Mouse (Mus musculus): Measurements from ENCODE around the gene Fam217a. TPM values are rescaled to one million over a fixed set of nuclear protein-coding genes. Genes with fewer than 3 reads are reported as not detected.
"Not testable (repeated sequence)": the region's sequence is repeated elsewhere in the genome, so short reads cannot be mapped to it uniquely, and the experiment has no call there.

The Fam217a gene
- polyA plus RNA-seq (2015; fragmentation: Nextera tagmentation; extraction: Ambion mirVana): 0.10 and 0.16 TPM in 2 replicates

GRCm38 (mm10) chr13:34924210-34924609, at the start of gene Fam217a, which contains the start of gene 4933417A18Rik:
Gene Fam217a (minus strand): TSS chr13:34924310.
Gene 4933417A18Rik (plus strand): TSS chr13:34924409.
- H3K27ac ChIP-seq (replicated peaks): no peak within 1 kb of the TSS
- H3K27me3 ChIP-seq: no peaks in the 10 kb centered on the region
- ATAC-seq (ENCODE audit: insufficient read depth): no peak
- H3K4me2 ChIP-seq: no peak within 1 kb of the TSS
- no peaks in the 10 kb centered on the region for H3K9me3 ChIP-seq (replicated peaks)
- H3K36me3 ChIP-seq (replicated peaks): no peaks in the 10 kb centered on the region
- no peak within 1 kb of the TSS for H3K9ac ChIP-seq
- H3K4me1 ChIP-seq (replicated peaks): no peaks in the 10 kb centered on the region
- 52% methylated on average over 4 of the region's 4 CpGs for WGBS (ENCODE audit: insufficient replicate concordance)
- H3K4me3 ChIP-seq (replicated peaks): no peak within 1 kb of the TSS

DNA sequence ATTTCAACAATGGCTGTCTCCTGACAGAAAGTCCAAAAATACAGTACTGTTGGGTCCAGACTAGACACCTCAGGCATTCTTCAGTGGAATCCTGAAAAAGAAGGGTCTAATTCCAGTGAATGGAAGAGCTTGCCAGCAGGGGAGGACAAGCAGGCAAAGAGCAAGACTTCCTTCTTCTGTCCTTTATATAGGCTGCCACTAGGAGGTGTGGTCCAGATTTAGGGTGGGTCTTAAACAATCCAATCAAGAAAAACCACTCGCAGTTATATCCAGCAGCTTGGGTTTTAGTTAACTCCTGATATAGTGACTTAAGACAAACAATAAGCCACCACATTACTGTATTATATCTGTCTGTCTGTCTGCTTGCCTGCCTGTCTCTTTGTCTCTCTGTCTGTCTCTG, 49.7 kb upstream of the Fam217a start:
- ATAC-seq (ENCODE audit: insufficient read depth): no peak
- Histone ChIP-seq H3K36me3 (replicated peaks) (peaks cover 20% of the 10 kb centered on the region), H3K27ac (replicated peaks) (no peak overlapping the region), H3K4me3 (replicated peaks) (no peak overlapping the region), H3K4me2 (no peak overlapping the region), H3K27me3 (no peaks in the 10 kb centered on the region), H3K9me3 (replicated peaks) (no peaks in the 10 kb centered on the region), H3K4me1 (replicated peaks) (no peaks in the 10 kb centered on the region), H3K9ac (no peak overlapping the region)
- 29% methylated on average over 1 of the region's 1 CpGs for WGBS (ENCODE audit: insufficient replicate concordance)

DNA sequence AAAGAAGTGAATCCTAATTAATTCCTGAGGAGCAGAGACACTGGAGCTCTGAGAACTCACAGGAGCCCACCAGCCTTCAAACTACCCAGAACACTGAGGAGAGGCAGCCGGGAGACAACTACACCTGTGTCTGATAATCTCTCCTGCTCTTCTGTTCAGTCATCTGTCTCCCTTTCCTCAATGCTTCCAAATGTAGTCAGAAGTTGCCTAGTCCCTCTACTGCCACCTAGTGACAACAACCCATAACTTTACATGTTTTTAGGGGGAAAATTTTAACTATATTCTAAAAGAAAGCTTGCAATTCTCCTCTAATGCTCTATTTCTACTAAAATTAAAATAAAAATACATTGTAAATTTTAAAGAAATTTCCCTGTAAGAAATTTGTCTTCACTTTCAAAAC, 49.0 kb upstream of the Fam217a start:
- 5% methylated on average over 1 of the region's 1 CpGs for WGBS (ENCODE audit: insufficient replicate concordance)

DNA sequence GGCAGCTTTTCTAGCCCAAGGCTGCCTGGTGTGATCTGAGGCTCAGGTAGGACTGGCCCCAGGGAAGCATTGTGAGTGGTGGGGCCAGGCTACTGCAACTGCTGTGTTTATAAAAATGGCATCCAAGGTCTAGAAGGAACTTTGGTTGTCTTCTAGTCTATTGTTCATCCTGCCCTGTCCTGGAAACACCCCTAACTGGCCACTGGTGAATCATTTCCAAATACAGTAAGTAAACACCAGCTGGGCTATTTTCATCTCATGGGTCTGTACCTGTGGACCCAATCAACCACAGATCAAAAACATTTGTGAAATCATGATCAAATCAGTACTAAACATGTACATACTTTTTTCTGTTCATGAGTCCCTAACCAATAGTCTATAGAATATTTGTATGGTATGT, 48.3 kb upstream of the Fam217a start:
- not testable (repeated sequence) for H3K4me3 ChIP-seq (replicated peaks); H3K9ac ChIP-seq; H3K4me1 ChIP-seq (replicated peaks); H3K36me3 ChIP-seq (replicated peaks); H3K27ac ChIP-seq (replicated peaks); H3K9me3 ChIP-seq (replicated peaks); ATAC-seq (ENCODE audit: insufficient read depth); H3K4me2 ChIP-seq; H3K27me3 ChIP-seq

More for the DNA sequence above, 49.0 kb upstream of the Fam217a start:
- Histone ChIP-seq H3K4me1 (replicated peaks) (no peaks in the 10 kb centered on the region), H3K9me3 (replicated peaks) (no peaks in the 10 kb centered on the region), H3K9ac (no peak overlapping the region), H3K27me3 (no peaks in the 10 kb centered on the region), H3K36me3 (replicated peaks) (peaks cover 14% of the 10 kb centered on the region), H3K4me2 (no peak overlapping the region), H3K27ac (replicated peaks) (no peak overlapping the region), H3K4me3 (replicated peaks) (no peak overlapping the region)
- no peak for ATAC-seq (ENCODE audit: insufficient read depth)

- not testable (repeated sequence) for H3K9me3 ChIP-seq (replicated peaks); H3K4me3 ChIP-seq (replicated peaks); H3K36me3 ChIP-seq (replicated peaks); H3K4me2 ChIP-seq; H3K9ac ChIP-seq; ATAC-seq (ENCODE audit: insufficient read depth); H3K27ac ChIP-seq (replicated peaks); H3K4me1 ChIP-seq (replicated peaks)
- 59% methylated on average over 9 of the region's 9 CpGs for WGBS (ENCODE audit: insufficient replicate concordance)
- H3K27me3 ChIP-seq: peaks cover 38% of the 10 kb centered on the region
Observed at GRCm38 (mm10) chr13:34965647-34966046, 41.5 kb upstream of the Fam217a start.

- Histone ChIP-seq H3K9me3 (replicated peaks) (no peaks in the 10 kb centered on the region), H3K36me3 (replicated peaks) (no peaks in the 10 kb centered on the region), H3K9ac (no peak overlapping the region), H3K4me1 (replicated peaks) (peaks cover 9% of the 10 kb centered on the region; the same call in 1 of the 2 replicates), H3K4me3 (replicated peaks) (peak overlapping the region; percentile 35), H3K27me3 (peaks cover 38% of the 10 kb centered on the region), H3K4me2 (peak overlapping the region; percentile 63), H3K27ac (replicated peaks) (no peak overlapping the region)
- 11% methylated on average over 5 of the region's 5 CpGs for WGBS (ENCODE audit: insufficient replicate concordance)
- no peak for ATAC-seq (ENCODE audit: insufficient read depth)
Observed at GRCm38 (mm10) chr13:34964866-34965265, 40.8 kb upstream of the Fam217a start.

DNA sequence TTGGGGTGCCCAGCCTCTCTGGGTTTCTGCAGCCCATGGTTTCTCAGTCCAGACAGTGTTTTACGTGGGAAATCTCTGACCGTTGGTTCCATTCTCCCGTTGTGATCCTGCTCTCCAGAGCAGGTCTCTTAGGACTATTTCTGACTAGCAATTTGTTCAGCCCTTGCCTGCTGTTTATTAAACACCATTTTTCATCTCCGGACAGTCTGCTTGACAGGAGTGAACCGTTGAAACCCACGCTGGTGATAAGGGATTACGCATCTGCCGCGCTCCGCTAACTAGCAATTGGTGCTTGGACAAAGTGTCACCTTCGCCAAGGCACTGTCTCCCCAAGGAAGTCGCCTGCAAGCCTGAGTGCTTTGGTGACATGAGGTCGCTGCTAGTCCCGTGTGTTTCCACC, 40.3 kb upstream of the Fam217a start:
- peaks cover 9% of the 10 kb centered on the region; the same call in 1 of the 2 replicates for H3K4me1 ChIP-seq (replicated peaks)
- WGBS (ENCODE audit: insufficient replicate concordance): 6% methylated on average over 14 of the region's 14 CpGs

GRCm38 (mm10) chr13:34963511-34964397, 39.6 kb upstream of the Fam217a start, which contains the start of gene Eci3:
Gene Eci3 (minus strand): TSS chr13:34963810.
- Histone ChIP-seq H3K4me2 (peak within 1 kb of the TSS; percentile 63), H3K36me3 (replicated peaks) (no peaks in the 10 kb centered on the region), H3K9me3 (replicated peaks) (no peaks in the 10 kb centered on the region), H3K9ac (no peak within 1 kb of the TSS), H3K27me3 (peaks cover 38% of the 10 kb centered on the region), H3K4me3 (replicated peaks) (peak within 1 kb of the TSS; percentile 35), H3K27ac (replicated peaks) (no peak within 1 kb of the TSS), H3K4me1 (replicated peaks) (peaks cover 9% of the 10 kb centered on the region; the same call in 1 of the 2 replicates)
- no peak for ATAC-seq (ENCODE audit: insufficient read depth)
- WGBS (ENCODE audit: insufficient replicate concordance): 3% methylated on average over 32 of the region's 32 CpGs

More for the DNA sequence above, 40.3 kb upstream of the Fam217a start:
- Histone ChIP-seq H3K4me2 (peak overlapping the region; percentile 63), H3K9me3 (replicated peaks) (no peaks in the 10 kb centered on the region), H3K4me3 (replicated peaks) (peak overlapping the region; percentile 35), H3K27me3 (peaks cover 38% of the 10 kb centered on the region), H3K27ac (replicated peaks) (no peak overlapping the region), H3K36me3 (replicated peaks) (no peaks in the 10 kb centered on the region), H3K9ac (no peak overlapping the region)
- ATAC-seq (ENCODE audit: insufficient read depth): no peak

DNA sequence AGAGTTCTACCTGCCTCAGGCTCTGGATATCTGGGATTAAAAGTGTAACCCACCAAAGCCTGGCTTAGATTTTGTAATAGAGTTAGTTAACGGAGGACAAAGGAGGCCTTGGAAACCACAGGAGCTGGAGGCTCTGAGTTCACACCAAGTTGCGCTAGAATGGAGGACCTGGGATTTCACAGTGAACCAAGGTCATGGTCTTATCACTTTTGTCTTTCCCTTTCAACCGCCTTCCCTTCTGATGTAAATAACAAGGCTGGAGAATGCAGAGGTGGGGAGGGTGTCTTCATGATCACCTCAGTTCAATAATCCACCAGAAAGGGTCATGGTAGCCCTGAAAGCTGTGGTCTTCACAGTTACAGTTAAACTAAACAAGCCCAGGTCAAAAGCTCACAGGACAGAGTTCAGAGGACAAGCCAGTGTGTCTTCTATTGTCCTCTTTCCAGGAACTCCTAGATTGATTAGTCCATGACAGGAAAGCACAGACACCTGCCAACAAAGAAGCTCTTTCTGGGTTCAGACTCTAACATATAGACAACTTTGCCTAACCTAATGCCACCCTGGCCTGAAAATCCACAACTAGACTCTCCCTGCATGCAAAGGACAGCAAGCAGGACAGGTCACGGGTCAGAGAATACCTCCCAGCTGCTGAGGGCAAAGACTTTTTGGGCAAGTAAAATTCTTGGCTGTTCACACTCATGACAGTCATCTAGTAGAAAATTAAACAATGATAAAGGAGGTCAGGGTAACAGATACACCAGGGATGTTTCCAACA, 37.1 kb upstream of the Fam217a start:
- Histone ChIP-seq H3K4me2 (no peak overlapping the region), H3K4me3 (replicated peaks) (no peak overlapping the region), H3K4me1 (replicated peaks) (peaks cover 9% of the 10 kb centered on the region; the same call in 1 of the 2 replicates), H3K27ac (replicated peaks) (no peak overlapping the region), H3K9ac (no peak overlapping the region), H3K9me3 (replicated peaks) (no peaks in the 10 kb centered on the region), H3K36me3 (replicated peaks) (no peaks in the 10 kb centered on the region), H3K27me3 (peaks cover 34% of the 10 kb centered on the region)
- ATAC-seq (ENCODE audit: insufficient read depth): no peak
- WGBS (ENCODE audit: insufficient replicate concordance): 55% methylated on average over 4 of the region's 4 CpGs

DNA sequence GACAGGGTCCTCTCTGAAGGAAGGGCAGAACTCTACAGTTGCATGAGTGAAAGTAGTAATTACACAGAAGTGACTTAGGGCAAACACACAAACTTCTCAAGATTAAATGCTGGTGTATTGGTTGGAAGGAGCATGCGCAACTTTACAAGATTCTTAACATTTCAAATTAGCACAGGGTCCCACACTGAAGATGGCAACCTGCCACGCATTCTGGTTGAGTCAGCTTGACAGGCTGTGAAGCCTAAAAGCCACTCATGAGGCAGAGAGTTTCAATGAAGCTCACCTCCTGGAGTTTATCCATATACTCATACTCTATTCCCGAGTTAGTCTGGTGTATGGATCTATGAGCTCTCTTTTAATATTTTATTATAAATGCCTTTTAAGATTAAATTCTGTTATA, 34.0 kb upstream of the Fam217a start:
- not testable (repeated sequence) for H3K9me3 ChIP-seq (replicated peaks); H3K36me3 ChIP-seq (replicated peaks); H3K9ac ChIP-seq; H3K4me2 ChIP-seq; H3K27me3 ChIP-seq; H3K4me1 ChIP-seq (replicated peaks); ATAC-seq (ENCODE audit: insufficient read depth); H3K27ac ChIP-seq (replicated peaks); H3K4me3 ChIP-seq (replicated peaks)
- 60% methylated on average over 3 of the region's 3 CpGs for WGBS (ENCODE audit: insufficient replicate concordance)

GRCm38 (mm10) chr13:34956901-34957300, 32.8 kb upstream of the Fam217a start:
- Histone ChIP-seq H3K27me3 (no peaks in the 10 kb centered on the region), H3K4me2 (no peak overlapping the region), H3K27ac (replicated peaks) (no peak overlapping the region), H3K9ac (no peak overlapping the region), H3K4me1 (replicated peaks) (no peaks in the 10 kb centered on the region), H3K36me3 (replicated peaks) (no peaks in the 10 kb centered on the region), H3K4me3 (replicated peaks) (no peak overlapping the region), H3K9me3 (replicated peaks) (no peaks in the 10 kb centered on the region)
- no peak for ATAC-seq (ENCODE audit: insufficient read depth)
- WGBS (ENCODE audit: insufficient replicate concordance): 62% methylated on average over 4 of the region's 4 CpGs

All from liver, embryonic 15.5 days (tissue).